Mouse (Mus musculus) embryonic facial prominence, embryonic 12.5 days (tissue): ENCODE measurements around the gene Mov10l1. TPM values are rescaled to one million over a fixed set of nuclear protein-coding genes. Genes with fewer than 3 reads are reported as not detected.

Experiments
- ATAC-seq: fragments of 200-750 bp; cut with Nextera tagmentation; 2 replicates; pipeline ENCODE4 v1.8.0; 2017; ENCODE audit not compliant: insufficient number of reproducible peaks, insufficient read depth, low FRiP score, low TSS enrichment
- H3K27ac ChIP-seq: fragments of 300-500 bp; sonication (generic); 2 replicates; pipeline ENCODE4 v1.5.1; 2016; ENCODE audit warnings: mild to moderate bottlenecking
- H3K27me3 ChIP-seq: fragments of 300-500 bp; sonication (generic); 2 replicates; pipeline ENCODE4 v1.6.1; 2016; ENCODE audit warnings: mild to moderate bottlenecking, moderate library complexity
- H3K36me3 ChIP-seq: fragments of 300-500 bp; sonication (generic); 2 replicates; pipeline ENCODE4 v1.6.1; 2016; ENCODE audit warnings: mild to moderate bottlenecking
- H3K4me1 ChIP-seq: fragments of 300-500 bp; sonication (generic); 2 replicates; pipeline ENCODE4 v1.6.1; 2016
- H3K4me2 ChIP-seq: fragments of 300-500 bp; sonication (generic); replicated peaks from 2 replicates; pipeline ENCODE4 v1.6.1; 2016; ENCODE audit warnings: mild to moderate bottlenecking, moderate library complexity
- H3K4me3 ChIP-seq: fragments of 300-500 bp; sonication (generic); 2 replicates; pipeline ENCODE4 v1.5.1; 2016; ENCODE audit warnings: mild to moderate bottlenecking
- H3K9ac ChIP-seq: fragments of 300-500 bp; sonication (generic); 2 replicates; pipeline ENCODE4 v1.6.1; 2016; ENCODE audit warnings: mild to moderate bottlenecking, moderate library complexity
- H3K9me3 ChIP-seq: fragments of 300-500 bp; sonication (generic); 2 replicates; pipeline ENCODE4 v1.6.1; 2016; ENCODE audit warnings: mild to moderate bottlenecking, moderate library complexity
- WGBS: fragments of 180-500 bp; shearing (Covaris S2); methylation state at CpG from one replicate; pipeline ENCODE4 v1.1.7; 2016; 5-methylcytosine and 5-hydroxymethylcytosine counted together
- polyA plus RNA-seq: library from polyadenylated mRNA; unstranded; fragments of >200 nt; fragmentation: Nextera tagmentation; extraction: Ambion mirVana; gene quantifications from 2 replicates; pipeline ENCODE4 v1.2.1, GENCODE M21; 2016

Mov10l1 gene
- polyA plus RNA-seq, 1 experiment from 2014 or later, result 0.38 TPM

DNA sequence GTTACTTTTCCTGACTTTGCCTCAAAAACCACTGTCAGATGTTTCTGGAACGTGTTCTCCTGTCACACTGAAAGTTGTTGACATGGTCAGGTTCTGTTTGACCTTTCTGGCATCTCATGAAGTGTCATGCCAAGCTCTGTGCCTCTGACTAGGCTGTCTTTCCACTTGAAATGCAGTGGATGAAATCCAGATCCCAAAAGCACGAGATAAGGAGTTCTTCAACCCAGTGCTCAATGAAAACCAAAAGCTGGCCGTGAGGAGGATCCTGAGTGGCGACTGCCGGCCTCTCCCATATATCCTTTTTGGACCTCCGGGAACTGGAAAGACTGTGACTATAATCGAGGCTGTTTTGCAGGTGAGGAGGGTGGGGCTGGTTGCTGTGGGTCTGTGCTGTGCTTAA, 37.4 kb downstream of the Mov10l1 start:
- 73% methylated on average over 7 of the region's 7 CpGs for whole genome bisulfite sequencing

DNA sequence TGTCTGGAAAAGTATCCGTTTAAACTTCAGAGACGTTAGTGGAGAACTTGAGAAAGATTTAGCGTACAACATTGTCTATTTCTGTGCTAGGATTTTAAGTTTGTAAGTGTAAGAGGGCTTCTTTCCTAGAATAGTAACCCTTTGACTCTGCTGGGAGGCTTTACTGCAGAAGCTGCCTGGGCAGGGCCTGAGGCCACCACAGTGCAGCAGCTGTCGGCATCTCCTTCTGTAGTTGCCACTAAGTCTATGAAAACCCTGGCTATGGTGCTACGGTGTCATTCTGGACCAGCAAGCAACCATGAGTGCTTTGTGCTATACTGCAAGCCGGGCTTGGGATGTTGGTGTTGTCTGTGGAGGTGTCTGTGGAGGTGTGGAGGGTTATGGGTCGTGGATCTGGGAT, 37.8 kb downstream of the Mov10l1 start:
- no peak for ATAC-seq
- no peak overlapping the region for H3K4me3 ChIP-seq
- no peak overlapping the region for H3K9ac ChIP-seq
- no peaks in the 10 kb centered on the region for H3K9me3 ChIP-seq
- no peaks in the 10 kb centered on the region for H3K36me3 ChIP-seq
- H3K27ac ChIP-seq, result no peak overlapping the region
- H3K4me1 ChIP-seq, result no peaks in the 10 kb centered on the region
- H3K27me3 ChIP-seq, result no peaks in the 10 kb centered on the region
- no peak overlapping the region for H3K4me2 ChIP-seq
- 76% methylated on average over 7 of the region's 7 CpGs for WGBS

More for the DNA sequence above, 37.4 kb downstream of the Mov10l1 start:
- H3K36me3 ChIP-seq, result no peaks in the 10 kb centered on the region
- no peak overlapping the region for H3K9ac ChIP-seq
- H3K4me1 ChIP-seq, result no peaks in the 10 kb centered on the region
- H3K4me2 ChIP-seq, result no peak overlapping the region
- no peak overlapping the region for H3K4me3 ChIP-seq
- no peaks in the 10 kb centered on the region for H3K27me3 ChIP-seq
- H3K27ac ChIP-seq, result no peak overlapping the region
- no peak for ATAC-seq
- H3K9me3 ChIP-seq, result no peaks in the 10 kb centered on the region

DNA sequence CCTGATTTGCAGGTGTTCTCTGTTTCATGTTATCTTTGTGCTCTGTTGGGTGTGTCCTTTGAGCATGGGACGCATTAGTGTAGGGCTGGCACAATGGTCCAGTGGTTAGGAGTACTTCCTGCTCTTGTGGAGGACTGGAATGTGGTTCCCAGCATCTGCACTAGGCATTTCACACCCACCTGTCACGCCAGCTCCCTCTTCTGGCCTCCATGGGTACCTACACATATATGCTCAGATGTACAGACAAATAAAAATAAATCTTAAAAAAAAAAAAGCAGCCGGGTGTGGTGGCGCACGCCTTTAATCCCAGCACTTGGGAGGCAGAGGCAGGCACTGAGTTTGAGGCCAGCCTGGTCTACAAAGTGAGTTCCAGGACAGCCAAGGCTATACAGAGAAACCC, 61.7 kb downstream of the Mov10l1 start:
- no peaks in the 10 kb centered on the region for H3K36me3 ChIP-seq
- ATAC-seq, result no peak
- no peak overlapping the region for H3K27ac ChIP-seq
- no peak overlapping the region for H3K4me3 ChIP-seq
- no peak overlapping the region for H3K9ac ChIP-seq
- no peaks in the 10 kb centered on the region for H3K4me1 ChIP-seq
- no peaks in the 10 kb centered on the region for H3K27me3 ChIP-seq
- no peaks in the 10 kb centered on the region for H3K9me3 ChIP-seq
- WGBS, result 72% methylated on average over 5 of the region's 5 CpGs
- no peak overlapping the region for H3K4me2 ChIP-seq

DNA sequence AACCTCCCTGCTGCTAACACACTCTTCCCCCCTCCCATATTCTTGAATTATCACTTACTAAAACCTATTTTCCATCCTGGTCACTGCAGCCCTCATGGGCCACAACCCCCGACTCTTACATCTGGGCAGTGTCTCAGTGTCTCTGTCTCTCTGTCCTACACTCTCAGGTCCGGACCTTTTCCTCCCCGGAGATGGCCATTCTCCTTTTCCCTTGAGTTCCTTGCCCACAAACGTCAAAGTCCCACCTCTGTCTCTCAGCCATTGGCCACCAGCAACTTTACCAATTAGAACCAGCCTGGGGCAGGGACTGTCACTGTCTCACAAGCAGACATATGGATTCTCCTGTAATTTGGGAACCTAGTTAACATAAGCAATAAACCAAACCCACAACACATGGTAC, 63.6 kb downstream of the Mov10l1 start:
- WGBS, result 62% methylated on average over 4 of the region's 4 CpGs
- no peaks in the 10 kb centered on the region for H3K9me3 ChIP-seq
- H3K36me3 ChIP-seq, result no peaks in the 10 kb centered on the region
- H3K27ac ChIP-seq, result no peak overlapping the region
- no peaks in the 10 kb centered on the region for H3K27me3 ChIP-seq
- no peak overlapping the region for H3K9ac ChIP-seq
- no peaks in the 10 kb centered on the region for H3K4me1 ChIP-seq
- H3K4me2 ChIP-seq, result no peak overlapping the region
- no peak overlapping the region for H3K4me3 ChIP-seq
- ATAC-seq, result no peak

DNA sequence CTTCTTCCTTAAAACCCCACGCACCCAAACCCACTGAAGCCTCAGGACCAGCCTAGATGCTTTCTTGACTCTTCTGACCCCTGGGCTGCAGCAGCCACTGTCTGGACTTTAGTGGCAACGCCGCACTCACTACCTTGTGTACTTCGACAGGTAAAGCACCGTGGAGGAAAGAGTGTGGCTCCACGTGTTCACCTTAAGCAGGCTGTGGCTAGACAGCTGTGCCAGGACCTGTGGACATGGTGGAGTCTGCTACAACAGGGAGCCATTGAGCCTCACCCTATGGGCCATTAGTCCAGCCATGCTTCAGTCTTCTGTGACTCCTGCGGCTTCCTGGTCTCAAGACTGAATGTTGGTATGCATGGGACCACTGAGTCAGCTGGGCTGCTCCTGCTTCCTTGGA, 72.0 kb downstream of the Mov10l1 start:
- Histone ChIP-seq H3K9ac (no peak overlapping the region), H3K36me3 (no peaks in the 10 kb centered on the region), H3K9me3 (no peaks in the 10 kb centered on the region), H3K27me3 (peaks cover 20% of the 10 kb centered on the region), H3K27ac (no peak overlapping the region), H3K4me3 (no peak overlapping the region), H3K4me2 (no peak overlapping the region), H3K4me1 (no peaks in the 10 kb centered on the region)
- ATAC-seq, result no peak
- WGBS, result 89% methylated on average over 7 of the region's 7 CpGs

DNA sequence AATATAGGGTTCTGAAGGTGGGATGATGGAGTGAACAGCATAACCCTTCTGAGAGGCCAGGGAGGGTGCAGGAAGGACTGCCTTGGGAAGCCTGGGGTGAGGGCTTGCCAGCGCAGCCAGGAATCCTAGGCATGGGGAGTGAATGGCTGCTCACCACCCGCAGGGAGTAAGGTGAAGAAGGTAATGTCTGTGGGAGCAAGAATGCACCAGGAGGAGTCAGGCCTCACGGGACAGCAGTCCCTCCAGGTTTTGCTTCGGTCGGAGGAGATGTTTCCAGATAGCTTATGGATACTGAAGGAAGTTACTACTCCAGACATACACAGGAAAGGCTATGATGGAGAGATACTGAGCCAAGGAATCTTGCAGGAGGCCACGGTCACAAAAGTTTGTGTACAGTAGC, 76.0 kb downstream of the Mov10l1 start:
- 26% methylated on average over 6 of the region's 6 CpGs for WGBS
- H3K4me3 ChIP-seq, result peak overlapping the region; percentile 72
- H3K27me3 ChIP-seq, result peaks cover 49% of the 10 kb centered on the region
- H3K36me3 ChIP-seq, result no peaks in the 10 kb centered on the region
- no peak overlapping the region for H3K27ac ChIP-seq
- H3K9ac ChIP-seq, result no peak overlapping the region
- ATAC-seq, result no peak
- peak overlapping the region; percentile 94 for H3K4me2 ChIP-seq
- no peaks in the 10 kb centered on the region for H3K4me1 ChIP-seq
- no peaks in the 10 kb centered on the region for H3K9me3 ChIP-seq

DNA sequence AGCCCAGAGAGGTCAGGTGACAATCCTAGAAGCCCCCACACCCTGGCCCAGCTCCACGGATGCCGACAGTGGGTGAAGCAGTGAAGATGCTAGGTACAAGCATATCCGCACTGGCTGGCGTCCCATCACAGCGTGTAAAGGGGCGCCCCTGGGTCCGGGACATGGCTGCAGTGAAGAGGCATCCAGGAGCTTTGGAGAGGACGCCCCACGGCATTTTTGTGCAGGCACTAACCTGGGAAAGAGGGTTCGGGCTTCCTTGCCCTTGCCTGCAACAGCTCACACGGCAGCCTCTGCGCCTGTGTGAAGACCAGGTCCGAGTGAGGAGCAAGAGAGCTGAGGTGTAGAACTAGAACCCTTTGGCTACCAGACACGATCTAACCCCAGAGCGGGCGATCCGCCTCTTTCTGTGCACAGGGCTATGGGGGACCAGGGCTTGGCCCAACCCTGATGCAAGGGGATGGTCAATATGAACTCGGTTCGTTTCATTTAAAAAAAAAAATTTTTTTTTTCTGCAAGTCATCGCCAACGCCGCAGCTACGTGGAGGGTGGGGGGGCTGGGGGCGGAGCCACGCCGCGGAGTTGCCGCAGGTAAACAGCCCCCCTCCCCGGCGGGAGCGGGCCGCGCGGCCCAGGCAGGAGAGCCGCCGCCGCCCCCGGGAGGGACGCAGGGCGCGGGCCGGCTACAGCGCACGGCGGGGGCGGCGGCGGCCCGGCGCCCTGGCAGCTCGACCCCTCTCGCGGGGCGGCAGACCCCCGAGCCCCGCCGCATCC, 76.6 kb downstream of the Mov10l1 start, which contains the start of gene Panx2:
Gene Panx2, plus strand, starts transcription at position 574 of the 771 bp plus-strand sequence.
- Histone ChIP-seq H3K36me3 (no peaks in the 10 kb centered on the region), H3K4me3 (peak within 1 kb of the TSS; percentile 72), H3K27me3 (peaks cover 51% of the 10 kb centered on the region), H3K9ac (peak within 1 kb of the TSS; percentile 73), H3K27ac (no peak within 1 kb of the TSS), H3K4me1 (no peaks in the 10 kb centered on the region), H3K9me3 (no peaks in the 10 kb centered on the region), H3K4me2 (peak within 1 kb of the TSS; percentile 94)
- WGBS, result 1% methylated on average over 34 of the region's 57 CpGs
- ATAC-seq, result no peak

DNA sequence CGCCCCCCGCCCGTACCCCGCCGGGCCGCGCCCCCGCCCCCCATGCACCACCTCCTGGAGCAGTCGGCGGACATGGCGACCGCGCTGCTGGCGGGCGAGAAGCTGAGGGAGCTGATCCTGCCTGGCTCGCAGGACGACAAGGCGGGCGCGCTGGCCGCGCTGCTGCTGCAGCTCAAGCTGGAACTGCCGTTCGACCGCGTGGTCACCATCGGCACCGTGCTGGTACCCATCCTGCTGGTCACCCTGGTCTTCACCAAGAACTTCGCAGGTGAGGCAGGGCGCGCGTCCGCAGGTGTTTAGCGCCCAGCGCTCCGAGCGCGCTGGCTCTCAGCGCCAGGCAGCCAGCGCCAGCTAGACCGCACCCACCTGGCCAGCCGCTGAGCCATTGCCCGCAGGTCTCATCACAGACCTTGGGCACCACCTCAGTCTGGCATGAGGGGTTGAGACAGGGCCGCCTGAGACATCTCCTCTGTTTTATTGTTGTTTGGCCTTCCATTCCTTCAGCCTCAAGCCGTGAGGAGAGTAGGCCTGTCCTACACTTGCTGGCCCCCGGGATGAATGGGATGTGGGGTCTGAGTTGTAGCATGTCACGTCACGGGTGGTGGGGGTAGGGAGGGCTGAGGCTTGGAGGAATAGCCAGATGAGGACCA, 77.4 kb downstream of the Mov10l1 start:
- peak overlapping the region; percentile 94 for H3K4me2 ChIP-seq
- no peaks in the 10 kb centered on the region for H3K9me3 ChIP-seq
- H3K27me3 ChIP-seq, result peaks cover 52% of the 10 kb centered on the region
- H3K4me3 ChIP-seq, result peak overlapping the region; percentile 72
- H3K4me1 ChIP-seq, result no peaks in the 10 kb centered on the region
- no peak; the same call in 1 of the 2 replicates for ATAC-seq
- H3K27ac ChIP-seq, result no peak overlapping the region
- WGBS, result 2% methylated on average over 45 of the region's 48 CpGs
- peak overlapping the region; percentile 73 for H3K9ac ChIP-seq
- H3K36me3 ChIP-seq, result no peaks in the 10 kb centered on the region

DNA sequence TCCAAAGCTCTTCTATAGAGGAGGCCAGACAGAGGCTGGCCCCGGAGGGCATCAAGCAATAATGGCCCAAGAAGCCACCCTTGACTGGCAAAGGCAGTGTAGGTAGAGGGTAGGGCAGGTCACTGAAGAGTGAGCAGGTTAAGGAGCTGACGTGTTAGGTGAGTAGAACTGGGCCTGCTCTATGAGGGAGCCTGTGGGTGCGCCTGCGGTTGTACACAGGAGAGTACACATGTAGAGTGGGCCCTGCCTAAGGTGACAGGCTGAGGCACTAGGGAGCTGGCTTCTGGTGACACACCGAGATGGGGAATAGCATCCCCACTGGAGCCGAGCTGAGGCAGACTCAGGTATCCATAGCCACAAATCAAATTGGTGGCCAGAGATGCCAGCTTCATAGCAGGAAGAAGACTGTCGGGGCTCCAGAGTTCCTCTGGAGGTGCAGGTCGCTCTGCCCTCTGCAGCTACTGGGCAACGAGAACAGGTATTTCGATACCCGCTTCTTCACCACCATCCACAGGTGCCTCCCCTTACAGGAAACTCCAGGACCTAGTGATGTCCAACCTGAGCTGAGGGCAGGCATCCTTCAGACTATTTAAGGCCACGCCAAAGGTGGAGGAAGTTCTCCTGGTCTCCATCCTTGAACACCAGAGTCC, 78.2 kb downstream of the Mov10l1 start:
- 85% methylated on average over 12 of the region's 12 CpGs for WGBS
- H3K27ac ChIP-seq, result no peak overlapping the region
- no peak overlapping the region for H3K9ac ChIP-seq
- H3K4me2 ChIP-seq, result no peak overlapping the region
- ATAC-seq, result no peak
- peaks cover 58% of the 10 kb centered on the region for H3K27me3 ChIP-seq
- H3K4me1 ChIP-seq, result no peaks in the 10 kb centered on the region
- no peaks in the 10 kb centered on the region for H3K9me3 ChIP-seq
- no peaks in the 10 kb centered on the region for H3K36me3 ChIP-seq
- 0 out of 2 replicates have a peak overlapping the region, but pooled peaks have one; percentile 72 for H3K4me3 ChIP-seq

DNA sequence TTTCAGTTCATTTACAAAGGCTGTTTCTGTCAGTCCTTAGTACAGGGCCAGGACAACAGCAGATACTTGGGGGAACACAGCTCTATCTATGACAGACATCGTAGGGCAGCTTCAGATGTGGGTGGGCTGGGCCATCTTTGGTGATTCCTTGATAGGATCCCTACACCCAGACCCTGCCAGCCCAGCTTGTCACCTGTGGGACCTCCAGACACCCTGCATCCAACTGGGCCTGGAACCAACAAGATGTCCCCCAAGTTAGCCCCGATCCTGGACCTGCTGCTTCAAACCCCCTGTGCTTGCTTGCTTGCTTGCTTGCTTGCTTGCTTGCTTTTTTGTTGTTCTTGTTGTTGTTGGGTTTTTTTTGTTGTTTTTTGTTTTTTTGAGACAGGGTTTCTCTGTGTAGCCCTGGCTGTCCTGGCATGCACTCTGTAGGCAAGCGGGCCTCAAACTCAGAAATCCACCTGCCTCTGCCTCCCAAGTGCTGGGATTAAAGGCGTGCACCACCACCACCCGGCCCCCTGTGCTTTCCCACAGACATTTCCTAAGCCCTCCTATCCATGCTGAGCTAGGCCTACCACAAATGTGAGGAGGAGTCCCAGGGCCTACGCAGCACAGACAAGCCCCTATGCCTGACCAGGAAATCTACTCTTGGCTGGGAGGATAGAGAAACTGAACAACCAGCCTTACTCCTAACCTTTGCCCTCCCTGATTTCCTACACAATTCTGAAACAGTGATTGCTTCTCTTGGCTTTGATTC, 79.2 kb downstream of the Mov10l1 start:
- Histone ChIP-seq H3K27me3 (peaks cover 68% of the 10 kb centered on the region), H3K9ac (no peak overlapping the region), H3K4me2 (no peak overlapping the region), H3K4me1 (no peaks in the 10 kb centered on the region), H3K27ac (no peak overlapping the region), H3K36me3 (no peaks in the 10 kb centered on the region), H3K4me3 (no peak overlapping the region), H3K9me3 (no peaks in the 10 kb centered on the region)
- ATAC-seq, result no peak
- 84% methylated on average over 6 of the region's 6 CpGs for WGBS

DNA sequence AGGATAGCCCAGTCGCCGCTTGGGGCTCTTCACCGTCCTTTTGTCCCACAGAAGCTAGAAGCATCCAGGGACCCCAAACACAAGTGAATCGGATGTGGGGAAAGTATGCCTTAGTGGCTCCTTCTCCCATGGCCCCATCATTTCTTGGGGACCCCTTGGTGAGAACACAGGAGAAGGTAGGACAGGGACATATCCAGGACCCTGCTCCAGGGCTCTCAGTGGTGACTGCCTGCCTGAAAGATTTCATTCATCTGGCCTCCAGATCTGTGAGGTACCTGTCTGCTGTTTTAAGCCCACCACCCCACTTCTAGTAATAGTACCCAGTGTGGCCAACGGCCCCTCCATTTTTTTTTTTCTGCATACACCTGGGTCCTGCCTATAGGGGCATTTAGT, 79.8 kb downstream of the Mov10l1 start:
- no peaks in the 10 kb centered on the region for H3K9me3 ChIP-seq
- H3K27me3 ChIP-seq, result peaks cover 71% of the 10 kb centered on the region
- H3K4me1 ChIP-seq, result peaks cover 2% of the 10 kb centered on the region; the same call in 1 of the 2 replicates
- no peak overlapping the region for H3K4me2 ChIP-seq
- H3K27ac ChIP-seq, result no peak overlapping the region
- H3K36me3 ChIP-seq, result no peaks in the 10 kb centered on the region
- ATAC-seq, result no peak
- no peak overlapping the region for H3K4me3 ChIP-seq
- H3K9ac ChIP-seq, result no peak overlapping the region
- WGBS, result 81% methylated on average over 5 of the region's 5 CpGs
